Mouse (Mus musculus) splenic B cell, adult 2 months (primary cell): Measurements from ENCODE around the gene Mrpl54.
"Not testable (repeated sequence)": the region's sequence is repeated elsewhere in the genome, so short reads cannot be mapped to it uniquely, and the experiment has no call there.

Source experiments
- DNase-seq: peaks from one replicate; pipeline ENCODE4 v3.0.0-alpha.2; 2011; ENCODE audit warnings: low read depth, low spot score
- H3K27me3 ChIP-seq: 2 replicates; pipeline ENCODE4 v1.6.1; 2012; ENCODE audit warnings: mild to moderate bottlenecking, low read length, moderate library complexity, mixed read lengths; ENCODE audit not compliant: control insufficient read depth, poor library complexity, insufficient read depth, severe bottlenecking
- H3K36me3 ChIP-seq: 2 replicates; pipeline ENCODE4 v1.6.1; 2012; ENCODE audit warnings: mild to moderate bottlenecking, low read length, moderate library complexity, mixed read lengths; ENCODE audit not compliant: control insufficient read depth, poor library complexity, insufficient read depth, severe bottlenecking

Gene Mrpl54

DNA sequence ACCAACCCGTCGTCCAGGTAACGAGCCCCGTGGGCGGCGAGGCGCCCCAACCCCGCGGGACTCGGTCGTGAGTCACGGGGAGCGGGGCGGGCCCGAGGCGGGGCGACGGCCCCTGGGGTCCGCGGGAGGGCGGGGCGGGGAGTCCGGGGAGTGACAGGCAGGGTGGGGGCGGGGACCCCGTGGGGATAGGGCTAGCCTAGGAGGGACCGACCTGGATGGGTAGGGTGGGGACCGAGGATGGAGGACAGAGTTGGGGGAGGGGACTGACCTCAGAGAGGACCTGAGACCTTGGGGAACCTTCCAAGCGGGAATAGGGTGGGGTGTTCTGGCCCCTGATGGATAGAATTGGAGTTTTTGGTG is 33.5 kb downstream of the Mrpl54 start:
- no peaks in the 10 kb centered on the region for H3K27me3 ChIP-seq

GRCm38 (mm10) chr10:81232580-81233225 is 34.0 kb downstream of the Mrpl54 start, which contains the start of gene Zfr2:
Gene Zfr2, plus strand, starts transcription at chr10:81233155.
- DNase-seq, result peak; percentile 96
- H3K36me3 ChIP-seq, result no peaks in the 10 kb centered on the region

More for the DNA sequence above, 33.5 kb downstream of the Mrpl54 start:
- no peak for DNase-seq
- no peaks in the 10 kb centered on the region for H3K36me3 ChIP-seq

GRCm38 (mm10) chr10:81231436-81231835 is 35.3 kb downstream of the Mrpl54 start:
- no peaks in the 10 kb centered on the region for H3K36me3 ChIP-seq
- no peak for DNase-seq
- no peaks in the 10 kb centered on the region for H3K27me3 ChIP-seq

More at GRCm38 (mm10) chr10:81232580-81233225, 34.0 kb downstream of the Mrpl54 start, which contains the start of gene Zfr2:
- no peaks in the 10 kb centered on the region for H3K27me3 ChIP-seq

DNA sequence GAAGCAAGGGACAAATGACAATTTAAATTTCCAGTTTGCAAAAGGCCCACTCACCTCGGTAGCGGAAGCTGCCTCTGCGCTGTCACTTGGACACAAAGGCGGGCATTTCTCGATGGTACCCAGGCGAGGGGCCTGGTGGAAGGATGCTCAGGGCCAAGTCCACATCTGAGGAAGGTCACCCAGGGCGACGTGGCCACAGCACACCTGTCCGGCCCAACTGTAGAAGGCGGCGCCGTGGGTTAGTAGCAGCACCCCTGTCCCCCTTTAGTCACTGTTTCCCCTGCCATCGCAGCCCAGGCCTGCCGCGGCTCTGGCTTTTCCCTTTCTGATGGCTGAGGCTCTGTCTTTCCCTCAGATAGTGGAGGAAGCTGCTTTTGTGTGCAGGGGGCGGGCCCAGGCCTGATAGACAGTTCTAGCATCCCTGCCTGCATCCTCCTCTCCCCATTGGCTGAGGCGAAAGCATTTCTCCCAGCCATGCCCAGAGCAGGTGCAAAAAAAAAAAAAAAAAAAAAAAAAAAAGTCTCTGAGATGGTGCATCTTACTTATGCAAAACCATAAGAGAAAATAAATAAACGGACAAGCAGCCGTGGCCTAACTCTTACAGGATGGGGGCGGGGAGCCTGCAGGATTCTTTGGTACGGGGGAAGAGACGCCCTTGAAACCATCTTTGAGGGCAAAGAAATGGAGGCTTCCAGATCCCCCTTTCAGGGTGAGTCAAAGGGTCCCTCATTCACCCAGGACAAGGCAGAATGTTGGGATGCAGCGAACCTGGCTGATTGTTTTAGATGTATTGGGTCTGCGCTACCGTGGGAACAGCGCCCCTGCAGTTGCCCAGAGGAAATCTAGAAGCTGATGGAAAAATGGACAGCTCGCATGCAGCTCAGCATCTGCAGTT is 36.0 kb downstream of the Mrpl54 start, which contains the start of gene Atcay:
TSS of gene Atcay (minus strand) at position 396 of the 895 bp plus-strand sequence.
- DNase-seq, result peak; percentile 46
- H3K36me3 ChIP-seq, result no peaks in the 10 kb centered on the region
- no peaks in the 10 kb centered on the region for H3K27me3 ChIP-seq

- no peaks in the 10 kb centered on the region for H3K27me3 ChIP-seq
- H3K36me3 ChIP-seq, result no peaks in the 10 kb centered on the region
- no peak for DNase-seq
Observed at GRCm38 (mm10) chr10:81229735-81230437, 36.8 kb downstream of the Mrpl54 start.

DNA sequence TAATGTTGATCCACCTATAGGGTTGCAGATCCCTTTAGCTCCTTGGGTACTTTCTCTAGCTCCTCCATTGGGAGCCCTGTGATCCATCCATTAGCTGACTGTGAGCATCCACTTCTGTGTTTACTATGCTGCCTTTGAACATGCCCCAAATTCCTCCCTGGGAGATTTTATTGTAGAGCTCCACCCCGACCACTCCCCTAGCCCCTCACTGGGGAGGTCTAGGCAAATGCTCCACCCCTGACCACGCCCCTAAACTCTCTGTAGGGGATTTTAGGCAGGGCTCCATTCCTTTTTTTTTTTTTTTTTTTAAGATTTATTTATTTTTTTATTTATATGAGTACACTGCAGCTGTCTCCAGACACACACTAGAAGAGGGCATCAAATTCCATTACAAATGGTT is 43.0 kb downstream of the Mrpl54 start:
- H3K36me3 ChIP-seq, H3K27me3 ChIP-seq, DNase-seq: not testable (repeated sequence)

DNA sequence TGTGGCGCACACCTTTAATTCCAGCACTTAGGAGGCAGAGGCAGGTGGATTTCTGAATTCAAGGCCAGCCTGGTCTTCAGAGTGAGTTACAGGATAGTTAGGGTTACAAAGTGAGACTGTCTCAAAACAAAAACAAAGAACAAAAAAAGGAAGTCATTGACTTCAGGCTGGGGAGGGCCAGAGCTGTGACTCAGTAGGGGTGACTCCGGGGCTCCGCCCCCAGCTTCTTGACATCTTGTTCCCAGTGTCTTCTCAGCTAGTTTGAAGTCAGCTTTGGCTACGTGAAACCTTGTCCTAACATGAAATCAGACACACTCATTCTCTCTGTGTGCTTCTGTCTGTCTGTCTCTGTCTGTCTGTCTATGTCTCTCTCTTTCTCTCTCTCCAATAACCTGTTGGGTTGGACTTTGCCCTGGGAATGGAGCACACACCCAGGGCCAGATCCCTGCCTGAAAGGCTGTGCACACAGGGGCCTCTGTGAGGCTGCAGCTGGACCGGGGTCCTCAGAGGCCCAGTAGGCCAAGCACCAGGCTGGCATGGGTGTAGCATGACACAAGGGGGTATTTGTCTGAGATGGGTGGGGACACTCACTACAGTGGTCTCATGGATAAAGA is 45.2 kb downstream of the Mrpl54 start:
- H3K36me3 ChIP-seq, result no peaks in the 10 kb centered on the region
- H3K27me3 ChIP-seq, result no peaks in the 10 kb centered on the region
- DNase-seq, result peak; percentile 60

- DNase-seq, result peak; percentile 89
- H3K36me3 ChIP-seq, result no peaks in the 10 kb centered on the region
- H3K27me3 ChIP-seq, result no peaks in the 10 kb centered on the region
Observed at GRCm38 (mm10) chr10:81217964-81218363, 48.8 kb downstream of the Mrpl54 start.

- not testable (repeated sequence) for H3K36me3 ChIP-seq, H3K27me3 ChIP-seq
- DNase-seq, result peak; percentile 68
Observed at GRCm38 (mm10) chr10:81217267-81217666, 49.5 kb downstream of the Mrpl54 start.

DNA sequence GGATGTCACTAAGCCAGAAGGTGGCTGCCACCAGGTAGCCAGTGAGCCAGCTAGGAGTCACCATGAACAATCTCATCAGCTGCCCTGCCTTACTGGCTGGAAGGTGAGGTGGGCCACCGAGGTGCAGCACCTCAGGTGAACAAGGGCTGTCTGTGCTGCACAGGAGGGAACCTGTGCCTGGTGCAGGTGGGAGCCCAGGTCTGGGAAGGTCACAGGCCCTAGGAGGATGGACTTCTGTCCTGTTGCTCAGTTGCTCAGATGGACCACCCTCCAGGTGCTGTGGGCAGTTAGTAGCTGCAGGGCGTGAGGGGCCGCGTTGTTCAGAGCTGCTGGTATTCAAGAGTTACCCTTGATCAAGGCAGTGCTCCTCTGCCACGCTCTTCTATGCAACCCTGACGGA is 49.9 kb downstream of the Mrpl54 start:
- Histone ChIP-seq H3K27me3 (no peaks in the 10 kb centered on the region), H3K36me3 (no peaks in the 10 kb centered on the region)
- DNase-seq, result no peak

GRCm38 (mm10) chr10:81216260-81216659 is 50.5 kb downstream of the Mrpl54 start:
- no peaks in the 10 kb centered on the region for H3K36me3 ChIP-seq
- no peak for DNase-seq
- H3K27me3 ChIP-seq, result no peaks in the 10 kb centered on the region
